Mouse (Mus musculus): Measurements from ENCODE around the gene Gm44805.

Gm44805 gene

GRCm38 (mm10) chr7:19681202-19681694, at the start of gene Gm44805, which contains the start of gene Apoc4:
TSS of gene Gm44805 (minus strand) at chr7:19681423.
TSS of gene Apoc4 (minus strand) at chr7:19681479.
- no peak for DNase-seq

DNA sequence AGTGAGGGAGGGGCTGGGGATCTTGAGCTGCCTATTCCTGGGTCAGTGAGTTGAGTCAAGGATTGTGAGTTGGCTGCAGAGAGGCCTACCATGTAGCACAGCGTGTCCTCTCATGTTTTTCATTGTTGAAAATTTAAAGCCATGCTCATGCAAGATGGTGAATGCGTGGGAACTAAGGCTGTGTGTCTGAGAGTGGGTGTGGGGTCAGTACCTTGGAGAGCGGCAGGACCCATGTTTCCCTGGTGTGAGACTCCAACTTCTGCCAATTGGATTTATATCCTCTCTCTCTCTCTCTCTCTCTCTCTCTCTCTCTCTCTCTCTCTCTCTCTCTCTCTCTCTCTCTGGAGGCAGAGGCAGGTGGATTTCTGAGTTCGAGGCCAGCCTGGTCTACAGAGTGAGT, 45.3 kb upstream of the Gm44805 start:
- no peak for DNase-seq

DNA sequence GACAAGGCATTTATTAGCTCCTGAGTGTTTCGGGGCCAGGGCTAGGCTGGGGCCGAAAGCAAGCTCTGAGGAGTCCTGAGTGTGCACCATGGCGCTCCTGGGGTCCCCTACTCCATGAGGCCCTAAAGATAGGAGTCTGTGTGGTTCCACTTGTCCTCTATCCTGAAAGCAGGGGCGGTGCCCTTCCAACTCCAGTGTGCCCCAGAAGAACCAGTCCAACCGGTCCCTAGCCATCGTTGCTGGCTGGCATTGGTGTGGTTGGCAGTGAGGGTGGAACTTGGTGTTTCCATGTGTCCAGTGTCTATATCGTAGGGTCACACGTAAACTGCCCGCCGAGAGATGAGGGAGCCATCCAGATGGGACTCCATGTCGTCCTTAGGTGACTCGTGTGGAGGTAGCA, 42.9 kb upstream of the Gm44805 start:
- no peak for DNase-seq

DNA sequence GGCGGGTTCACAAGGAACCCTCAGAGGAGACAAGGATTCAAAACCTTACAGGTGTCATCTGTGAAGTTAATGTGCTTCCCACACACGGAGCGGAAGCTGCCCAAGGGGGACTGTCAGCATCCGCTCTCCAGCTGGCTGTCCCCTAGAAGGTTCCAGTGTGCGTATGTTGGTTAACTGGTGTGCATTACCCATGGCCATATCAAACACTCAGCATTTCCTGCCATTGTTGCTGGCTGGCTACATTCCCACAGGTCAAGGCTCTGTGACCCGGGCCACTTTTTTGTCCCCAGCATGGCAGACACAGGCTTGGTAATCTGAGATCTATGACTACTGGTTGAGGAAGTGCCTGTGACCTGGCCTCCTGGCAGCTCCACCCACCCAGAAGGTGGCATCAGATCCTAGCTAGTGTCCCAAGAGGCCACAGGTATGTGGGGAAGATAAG, 41.6 kb upstream of the Gm44805 start:
- no peak for DNase-seq

DNA sequence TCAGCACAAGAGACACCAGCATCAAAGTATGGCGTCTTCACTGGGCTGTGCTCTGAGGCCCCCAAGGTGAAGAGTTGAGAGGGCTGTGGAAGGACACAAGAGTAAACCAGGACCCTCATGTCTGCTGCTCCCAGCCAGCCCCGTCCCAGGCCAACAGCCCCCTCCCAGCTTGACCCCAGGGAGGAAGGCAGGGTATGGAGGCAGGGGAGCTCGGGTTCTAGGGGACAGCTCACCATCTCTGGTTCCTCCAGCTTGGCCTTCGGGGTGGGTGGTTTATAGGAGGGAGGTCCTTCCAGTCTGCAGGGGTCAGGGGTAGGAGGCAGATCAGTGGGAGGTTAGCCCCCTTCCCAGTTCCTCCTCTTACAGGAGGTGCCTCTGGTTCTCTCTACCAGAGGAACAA, 38.0 kb upstream of the Gm44805 start:
- no peak for DNase-seq

DNA sequence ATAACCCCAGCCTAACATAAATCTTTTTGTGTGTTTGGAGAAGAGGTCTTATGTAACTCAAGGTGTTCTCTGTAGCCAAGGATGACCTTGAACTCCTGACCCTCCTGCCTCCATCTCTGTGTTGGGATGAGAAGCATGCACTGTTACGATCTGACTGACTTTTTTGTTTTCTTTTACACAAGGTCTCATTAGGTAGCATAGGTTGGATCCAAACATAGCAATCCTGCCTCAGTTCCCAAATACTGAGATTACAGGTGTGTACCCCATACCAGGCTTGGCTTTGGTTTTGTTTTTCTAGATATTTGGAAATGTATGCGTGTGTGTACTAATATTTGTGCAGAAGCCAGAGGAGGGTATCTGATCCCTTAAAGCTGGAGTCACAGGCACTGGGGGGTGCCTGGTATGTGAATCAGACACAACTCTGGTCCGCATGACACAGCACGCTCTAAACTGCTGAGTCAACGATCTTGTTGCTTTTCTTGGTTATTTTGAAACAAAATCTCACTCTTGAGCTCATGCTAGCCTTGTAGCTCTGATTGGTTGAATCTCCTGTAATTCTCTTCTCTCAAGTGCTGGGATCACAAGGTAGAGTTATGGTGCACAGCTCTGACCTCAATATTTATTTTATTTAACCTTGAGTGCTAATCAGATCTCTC, 37.2 kb upstream of the Gm44805 start:
- no peak for DNase-seq

DNA sequence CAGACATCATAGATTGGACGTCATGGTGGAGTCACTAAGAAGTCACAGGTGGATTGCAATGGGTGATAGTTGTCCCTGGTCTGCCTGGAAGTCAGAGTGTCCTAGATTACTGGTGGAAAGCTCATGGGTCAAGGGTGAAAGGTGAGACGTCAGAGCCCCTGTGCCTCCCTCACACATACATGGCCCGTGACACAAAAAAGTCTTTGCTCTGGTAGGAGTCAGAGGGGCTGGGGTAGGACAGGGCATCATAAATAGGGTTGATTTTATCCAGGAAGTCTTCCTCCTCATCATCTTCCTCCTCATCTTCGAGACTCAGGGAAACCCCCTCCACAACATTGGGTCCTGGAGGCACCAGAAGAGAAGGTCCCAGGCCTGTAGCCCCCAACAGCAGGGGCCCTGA, 36.1 kb upstream of the Gm44805 start:
- no peak for DNase-seq

GRCm38 (mm10) chr7:19716822-19717221, 35.6 kb upstream of the Gm44805 start:
- no peak for DNase-seq

DNA sequence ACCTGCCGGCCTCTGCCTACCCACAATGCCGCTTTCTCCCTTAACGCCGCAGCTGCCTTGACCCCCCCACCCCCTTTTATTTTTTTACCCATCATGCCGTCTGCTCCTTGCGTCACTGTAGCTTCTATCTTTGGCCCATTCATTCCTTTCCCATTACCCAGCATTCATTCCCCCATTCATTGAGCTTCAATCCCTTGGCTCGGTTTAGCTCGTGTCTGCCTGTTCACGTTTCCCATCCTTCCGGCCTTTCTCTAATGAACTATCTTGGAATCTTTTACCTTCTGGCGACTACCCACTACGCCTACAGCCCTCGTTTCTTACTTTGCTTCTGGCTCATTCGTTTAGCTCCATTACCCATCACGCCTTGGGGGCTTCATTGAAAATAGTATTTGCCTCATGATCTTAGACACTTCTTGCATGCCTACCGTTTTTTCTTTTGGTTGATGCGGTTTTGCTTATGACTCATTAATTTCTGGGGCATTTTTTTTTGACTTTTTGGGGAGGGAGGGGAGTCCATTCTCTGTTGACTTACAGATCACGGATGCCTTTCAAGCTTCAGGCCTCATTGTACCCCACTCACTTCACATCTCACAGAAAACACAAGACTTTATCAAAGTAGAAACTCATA, 34.9 kb upstream of the Gm44805 start:
- no peak for DNase-seq

DNA sequence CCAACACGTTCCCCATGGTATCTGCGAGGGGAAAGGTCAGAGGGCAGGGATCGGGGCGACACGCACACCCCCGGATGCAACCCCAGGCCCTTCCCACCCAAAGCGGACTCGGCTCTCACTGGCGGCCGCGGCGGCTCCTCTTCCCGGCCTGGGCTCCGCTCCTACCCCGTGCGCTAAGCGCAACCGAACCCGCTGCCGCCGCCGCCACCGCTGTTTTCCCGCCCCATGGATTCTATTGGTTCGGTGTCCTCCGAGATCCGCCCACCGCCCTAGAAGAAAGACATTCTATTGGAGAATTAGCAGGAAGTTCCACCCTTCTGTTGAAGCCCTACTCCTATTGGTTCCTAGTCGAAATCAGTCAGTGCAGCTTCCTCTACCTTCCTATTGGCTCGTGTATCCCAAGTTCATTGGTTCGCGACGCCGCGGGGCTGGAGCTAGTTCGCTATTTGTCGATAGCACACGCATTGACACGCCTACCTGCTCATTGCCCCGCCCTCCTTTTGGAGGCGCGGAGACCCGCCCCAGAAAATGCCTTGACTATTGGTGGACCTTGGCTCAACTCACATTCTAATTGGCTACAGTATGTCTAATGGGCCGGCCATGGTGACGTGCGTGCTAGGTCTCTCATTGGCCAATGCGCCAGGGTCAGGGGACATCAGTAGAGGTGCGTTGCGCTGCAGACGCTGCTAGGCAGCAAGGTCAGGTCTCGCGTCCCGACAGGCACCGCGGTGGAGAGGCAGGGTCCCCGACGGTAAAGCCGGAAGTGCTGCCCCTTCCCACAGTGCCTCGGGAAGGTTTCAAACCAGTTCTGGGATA, 34.2 kb upstream of the Gm44805 start, which contains the start of gene Tomm40:
Tomm40 (minus strand) TSS at position 200 of the 816 bp plus-strand sequence.
- DNase-seq = peak; percentile 99

DNA sequence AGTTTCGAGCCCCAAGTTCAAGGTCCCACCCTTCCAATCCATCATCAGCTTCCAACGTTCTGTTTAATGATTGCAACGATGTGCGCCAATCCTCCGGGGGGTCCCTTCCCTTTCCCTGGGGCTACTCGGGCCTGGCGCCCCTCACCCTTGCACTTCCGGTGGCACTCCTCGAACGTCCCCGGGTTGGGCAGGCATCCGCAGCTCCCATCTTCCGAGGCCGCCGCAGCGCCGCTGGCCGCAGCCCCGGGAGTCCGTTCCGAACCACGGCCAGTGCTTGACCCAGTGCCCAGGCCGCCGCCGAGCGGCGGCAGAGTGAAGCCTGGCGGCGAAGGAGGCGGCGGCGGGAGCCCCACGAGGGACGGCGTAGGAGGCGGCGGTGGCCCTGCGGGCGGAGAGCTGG, 33.6 kb upstream of the Gm44805 start:
- DNase-seq = no peak

GRCm38 (mm10) chr7:19713598-19713997, 32.4 kb upstream of the Gm44805 start:
- no peak for DNase-seq

DNA sequence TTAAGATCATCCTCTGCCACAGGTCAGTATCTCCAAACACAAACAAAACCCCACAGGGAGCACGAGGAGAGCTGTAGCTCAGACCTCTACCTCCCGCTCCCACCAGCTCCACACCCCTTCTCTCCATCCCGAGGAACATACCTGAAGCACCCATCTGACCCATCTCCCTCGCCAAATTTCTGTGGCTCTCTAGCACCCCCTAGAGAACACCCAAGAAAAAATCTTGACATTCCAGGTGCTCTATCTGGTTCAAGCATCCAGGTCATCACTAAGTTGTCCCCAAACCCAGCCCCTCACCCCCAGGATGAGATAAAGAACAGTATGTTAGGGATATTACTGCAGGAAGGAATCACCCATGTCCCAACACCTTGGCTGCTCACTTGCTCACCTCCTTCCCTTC, 32.0 kb upstream of the Gm44805 start:
- DNase-seq = no peak

GRCm38 (mm10) chr7:19712414-19712813, 31.2 kb upstream of the Gm44805 start:
- no peak for DNase-seq

- no peak for DNase-seq
Measured at GRCm38 (mm10) chr7:19710650-19711049, 29.4 kb upstream of the Gm44805 start.

DNA sequence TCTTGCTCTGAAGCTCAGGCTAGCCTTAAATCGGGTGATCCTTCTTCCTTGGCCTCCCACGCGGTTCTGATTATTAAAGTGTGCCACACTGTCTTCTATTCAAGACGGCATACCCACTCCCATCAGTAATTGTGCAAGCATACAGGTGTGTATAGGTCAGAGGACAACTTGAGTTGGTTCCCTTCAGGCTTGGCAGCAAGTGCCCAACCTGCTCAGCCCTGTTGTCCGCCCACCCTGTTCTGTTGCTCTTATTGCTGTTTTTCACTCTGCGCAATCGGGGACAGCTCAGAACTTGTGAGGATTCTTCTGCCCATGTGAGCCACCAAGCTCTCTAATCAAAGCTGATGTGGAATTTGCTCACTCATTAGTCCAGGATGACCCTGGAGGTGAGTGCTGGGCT, 24.0 kb upstream of the Gm44805 start:
- DNase-seq = no peak

DNA sequence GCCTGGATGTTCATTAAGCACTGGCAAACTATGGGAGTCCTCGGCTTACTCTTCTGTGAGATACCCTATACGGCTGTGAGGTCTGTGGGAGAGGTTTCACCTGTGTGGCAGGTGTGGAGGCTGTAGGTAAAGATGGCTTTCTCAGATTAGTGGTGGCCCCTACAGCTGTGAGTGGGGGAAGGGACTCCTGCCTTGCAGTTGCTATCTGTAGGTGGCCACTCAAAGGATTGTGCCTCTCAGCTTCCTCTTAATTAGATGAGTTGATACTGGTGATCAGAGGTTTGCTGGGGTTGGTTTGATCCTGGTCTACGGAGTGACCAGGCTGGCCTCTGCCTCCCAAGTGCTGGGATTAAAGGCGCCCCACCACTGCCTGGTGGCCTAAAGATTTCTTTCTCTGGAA, 23.3 kb upstream of the Gm44805 start:
- no peak for DNase-seq

DNA sequence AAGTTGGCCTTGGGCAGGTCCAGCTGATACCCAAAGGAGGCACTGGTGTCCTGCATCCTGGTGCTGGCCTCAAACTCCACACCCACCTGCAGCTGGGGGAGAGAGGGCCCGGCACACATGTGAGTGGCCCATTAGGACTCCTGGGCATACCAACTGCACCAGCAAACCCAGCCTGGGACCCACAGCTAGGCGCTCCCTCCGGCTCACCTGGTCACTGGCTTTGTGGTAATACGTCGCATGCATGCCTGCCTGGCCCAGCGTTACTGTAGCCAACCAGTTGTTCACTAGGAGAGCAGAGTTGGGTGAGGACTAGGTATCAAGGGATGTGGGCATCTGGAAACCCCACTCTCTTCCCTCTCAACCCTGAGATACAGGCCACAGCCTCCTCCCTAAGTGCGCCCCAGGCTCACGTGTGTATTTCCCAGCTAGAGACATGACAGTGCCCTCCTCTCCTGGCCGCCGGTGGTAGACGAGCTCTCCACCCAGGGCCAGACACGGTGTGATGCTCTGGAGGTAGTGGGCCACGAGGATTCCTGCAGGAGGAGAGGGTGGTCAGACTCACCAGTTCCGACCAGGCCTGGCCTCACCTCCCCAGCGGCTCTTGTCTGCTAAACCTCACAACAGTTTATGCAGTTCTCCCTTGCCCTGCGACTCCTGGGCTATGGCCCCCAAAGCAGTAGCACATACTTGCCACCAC, 21.8 kb upstream of the Gm44805 start:
- no peak for DNase-seq

DNA sequence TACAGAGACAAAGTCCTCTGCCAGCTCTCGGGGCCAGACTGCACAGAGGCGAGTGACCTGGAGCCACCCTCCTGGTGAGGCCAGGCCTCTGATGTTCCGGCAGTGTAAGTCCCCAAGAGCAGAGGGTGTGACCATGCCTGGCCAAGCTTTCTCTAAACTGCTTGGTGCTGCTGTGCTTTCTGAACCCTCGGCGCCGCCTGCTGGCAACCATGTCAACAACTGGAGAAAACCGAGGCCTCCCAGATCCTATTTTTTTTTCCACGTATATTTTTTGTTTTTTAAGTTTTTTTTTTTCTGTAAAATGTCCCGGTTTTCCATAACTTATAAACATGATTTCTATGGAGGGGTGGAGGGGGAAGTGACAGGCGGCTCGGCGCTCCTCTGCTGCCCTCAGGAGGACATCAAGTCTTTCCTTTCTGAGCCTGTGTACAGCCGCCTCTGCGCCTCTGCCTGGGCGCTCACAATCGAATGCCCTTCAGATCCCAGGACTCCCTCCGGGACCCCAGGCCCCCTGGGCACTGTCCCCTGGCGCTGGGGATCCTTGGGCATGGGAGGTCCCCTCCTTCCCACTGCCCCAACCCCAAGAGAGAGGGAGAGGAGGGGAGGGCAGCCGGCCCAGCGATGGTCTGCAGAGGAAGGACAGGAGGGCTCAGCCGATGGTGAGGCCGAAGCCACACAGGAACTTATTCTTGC, 20.0 kb upstream of the Gm44805 start:
- DNase-seq = peak; percentile 40

GRCm38 (mm10) chr7:19700299-19701068, 19.3 kb upstream of the Gm44805 start:
- no peak for DNase-seq

GRCm38 (mm10) chr7:19699827-19700148, 18.6 kb upstream of the Gm44805 start:
- DNase-seq = no peak
